Mouse (Mus musculus): ENCODE data around the gene Dapk1. TPM values are rescaled to one million over a fixed set of nuclear protein-coding genes. Genes with fewer than 3 reads are reported as not detected.

The Dapk1 gene
- polyA plus RNA-seq, 1 experiment: 0.05 TPM

GRCm38 (mm10) chr13:60612160-60612559 is 10.4 kb downstream of the Dapk1 start:
- peaks cover 2% of the 10 kb centered on the region; the same call in 1 of the 2 replicates for H3K4me1 ChIP-seq (ENCODE audit: control insufficient read depth)

GRCm38 (mm10) chr13:60614154-60614553 is 12.4 kb downstream of the Dapk1 start:
- Histone ChIP-seq H3K36me3 (ENCODE audit: control insufficient read depth) (peaks cover 2% of the 10 kb centered on the region; the same call in 1 of the 2 replicates), H3K27me3 (ENCODE audit: control insufficient read depth) (no peaks in the 10 kb centered on the region), H3K4me1 (ENCODE audit: control insufficient read depth) (peaks cover 19% of the 10 kb centered on the region), H3K4me3 (replicated peaks) (no peak overlapping the region), H3K9me3 (ENCODE audit: control insufficient read depth, low read length) (no peaks in the 10 kb centered on the region)
- TF ChIP-seq TAL1 (IDR thresholded peaks at IDR 0.05; ENCODE audit: low read length) (no peak), GATA1 (IDR thresholded peaks at IDR 0.05; ENCODE audit: low read length) (no peak)

More at GRCm38 (mm10) chr13:60612160-60612559, 10.4 kb downstream of the Dapk1 start:
- H3K36me3 ChIP-seq (ENCODE audit: control insufficient read depth): peaks cover 2% of the 10 kb centered on the region; the same call in 1 of the 2 replicates
- TF ChIP-seq GATA1 (IDR thresholded peaks at IDR 0.05; ENCODE audit: low read length) (no peak), TAL1 (IDR thresholded peaks at IDR 0.05; ENCODE audit: low read length) (no peak)
- no peak overlapping the region for H3K4me3 ChIP-seq (replicated peaks)
- no peaks in the 10 kb centered on the region for H3K9me3 ChIP-seq (ENCODE audit: control insufficient read depth, low read length)
- H3K27me3 ChIP-seq (ENCODE audit: control insufficient read depth): no peaks in the 10 kb centered on the region

DNA sequence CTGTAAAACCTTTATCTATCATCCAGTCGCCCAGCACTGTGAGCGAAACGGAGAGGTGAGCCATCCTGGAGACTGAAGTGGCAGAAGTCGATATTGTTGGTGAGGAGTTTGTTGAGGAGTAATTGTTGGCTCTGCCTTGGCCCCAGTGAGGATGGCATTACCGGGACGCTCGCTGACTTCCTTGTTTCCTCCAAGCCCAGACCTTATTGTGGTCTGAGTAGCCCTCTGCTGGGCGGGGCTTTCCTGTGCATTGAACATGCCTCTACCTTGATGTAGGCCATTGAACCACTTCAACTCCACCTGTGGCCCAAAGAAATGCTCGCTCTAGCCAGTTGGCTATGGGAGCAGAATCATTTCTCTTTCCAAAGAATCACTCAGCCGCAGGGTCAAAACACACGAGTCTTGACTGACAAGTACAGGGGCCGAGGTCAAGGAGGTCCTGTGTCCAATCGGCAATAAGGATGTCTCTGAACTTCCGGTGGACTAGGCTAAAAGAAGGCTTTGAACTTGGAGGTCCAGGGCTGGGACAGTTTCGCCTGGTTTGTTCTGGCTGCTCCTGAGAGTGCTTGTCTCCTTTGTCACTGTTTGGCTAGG is 13.4 kb downstream of the Dapk1 start:
- Histone ChIP-seq H3K4me3 (replicated peaks) (no peak overlapping the region), H3K36me3 (ENCODE audit: control insufficient read depth) (peaks cover 2% of the 10 kb centered on the region; the same call in 1 of the 2 replicates), H3K27me3 (ENCODE audit: control insufficient read depth) (no peaks in the 10 kb centered on the region), H3K4me1 (ENCODE audit: control insufficient read depth) (peaks cover 28% of the 10 kb centered on the region), H3K9me3 (ENCODE audit: control insufficient read depth, low read length) (no peaks in the 10 kb centered on the region)
- TF ChIP-seq TAL1 (IDR thresholded peaks at IDR 0.05; ENCODE audit: low read length): no peak
- TF ChIP-seq GATA1 (IDR thresholded peaks at IDR 0.05; ENCODE audit: low read length): no peak

GRCm38 (mm10) chr13:60616036-60616435 is 14.3 kb downstream of the Dapk1 start:
- Histone ChIP-seq H3K4me3 (replicated peaks) (no peak overlapping the region), H3K36me3 (ENCODE audit: control insufficient read depth) (peaks cover 2% of the 10 kb centered on the region; the same call in 1 of the 2 replicates), H3K27me3 (ENCODE audit: control insufficient read depth) (no peaks in the 10 kb centered on the region), H3K9me3 (ENCODE audit: control insufficient read depth, low read length) (no peaks in the 10 kb centered on the region), H3K4me1 (ENCODE audit: control insufficient read depth) (peaks cover 31% of the 10 kb centered on the region)
- no peak for TF ChIP-seq TAL1 (IDR thresholded peaks at IDR 0.05; ENCODE audit: low read length)
- TF ChIP-seq GATA1 (IDR thresholded peaks at IDR 0.05; ENCODE audit: low read length): no peak

DNA sequence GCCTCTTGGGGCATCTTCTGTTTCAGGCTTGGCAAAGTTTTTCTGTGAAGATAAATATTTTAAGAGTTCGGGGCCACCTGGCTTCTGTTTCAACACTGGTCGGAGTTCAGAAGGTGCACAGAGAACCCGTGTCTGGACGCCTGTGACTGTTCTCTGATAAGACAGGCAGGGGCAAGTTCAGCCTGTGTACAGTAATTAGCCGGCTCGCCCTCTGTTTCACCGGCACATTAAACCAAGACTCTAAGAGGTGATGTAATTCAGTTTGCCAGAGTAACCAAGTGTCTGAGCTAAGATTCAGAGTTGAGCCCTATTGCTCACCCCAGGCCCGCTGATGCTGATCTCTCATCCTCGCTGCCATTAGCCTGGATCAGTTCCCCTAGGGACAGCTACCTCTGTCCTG is 16.5 kb downstream of the Dapk1 start:
- no peaks in the 10 kb centered on the region; the same call in 1 of the 2 replicates for H3K36me3 ChIP-seq (ENCODE audit: control insufficient read depth)
- H3K4me3 ChIP-seq (replicated peaks): no peak overlapping the region
- no peaks in the 10 kb centered on the region for H3K9me3 ChIP-seq (ENCODE audit: control insufficient read depth, low read length)
- peaks cover 31% of the 10 kb centered on the region for H3K4me1 ChIP-seq (ENCODE audit: control insufficient read depth)
- TF ChIP-seq TAL1 (IDR thresholded peaks at IDR 0.05; ENCODE audit: low read length) (no peak), GATA1 (IDR thresholded peaks at IDR 0.05; ENCODE audit: low read length) (no peak)
- H3K27me3 ChIP-seq (ENCODE audit: control insufficient read depth): no peaks in the 10 kb centered on the region

GRCm38 (mm10) chr13:60619723-60620122 is 18.0 kb downstream of the Dapk1 start:
- TF ChIP-seq TAL1 (IDR thresholded peaks at IDR 0.05; ENCODE audit: low read length) (no peak), GATA1 (IDR thresholded peaks at IDR 0.05; ENCODE audit: low read length) (no peak)
- H3K4me3 ChIP-seq (replicated peaks): no peak overlapping the region

DNA sequence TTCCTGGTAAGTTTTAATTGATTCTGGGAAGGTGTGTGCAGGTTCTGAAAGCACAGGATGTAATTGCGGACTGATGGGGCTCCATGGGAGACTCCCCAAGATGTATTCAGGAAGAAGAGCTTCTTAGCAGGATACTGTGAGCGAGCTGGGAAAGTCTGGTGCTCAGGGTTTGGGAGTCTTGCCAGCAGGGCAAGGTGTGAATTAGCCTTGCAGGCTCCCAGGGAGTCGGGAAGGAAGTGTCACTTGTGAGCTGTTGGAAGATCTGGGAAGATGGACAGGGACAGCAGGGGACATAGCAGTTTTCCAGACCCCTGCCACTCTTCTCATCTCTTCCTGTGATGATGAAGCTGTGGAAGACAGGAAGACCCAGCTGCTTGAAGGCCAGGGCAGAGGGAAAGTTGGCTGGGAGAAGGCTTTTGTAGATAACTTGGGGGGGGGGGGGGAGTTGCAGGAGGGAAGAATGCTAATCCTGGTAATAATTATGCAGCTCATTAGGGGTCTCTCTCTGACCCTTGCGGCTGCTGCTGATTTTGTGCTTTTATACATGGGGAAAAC is 19.7 kb downstream of the Dapk1 start:
- Histone ChIP-seq H3K4me3 (replicated peaks) (no peak overlapping the region), H3K4me1 (ENCODE audit: control insufficient read depth) (peaks cover 31% of the 10 kb centered on the region), H3K36me3 (ENCODE audit: control insufficient read depth) (no peaks in the 10 kb centered on the region), H3K9me3 (ENCODE audit: control insufficient read depth, low read length) (no peaks in the 10 kb centered on the region), H3K27me3 (ENCODE audit: control insufficient read depth) (no peaks in the 10 kb centered on the region)
- TF ChIP-seq TAL1 (IDR thresholded peaks at IDR 0.05; ENCODE audit: low read length) (no peak), GATA1 (IDR thresholded peaks at IDR 0.05; ENCODE audit: low read length) (no peak)

More at GRCm38 (mm10) chr13:60619723-60620122, 18.0 kb downstream of the Dapk1 start:
- H3K4me1 ChIP-seq (ENCODE audit: control insufficient read depth): peaks cover 31% of the 10 kb centered on the region
- H3K27me3 ChIP-seq (ENCODE audit: control insufficient read depth): no peaks in the 10 kb centered on the region
- H3K9me3 ChIP-seq (ENCODE audit: control insufficient read depth, low read length): no peaks in the 10 kb centered on the region
- no peaks in the 10 kb centered on the region; the same call in 1 of the 2 replicates for H3K36me3 ChIP-seq (ENCODE audit: control insufficient read depth)

GRCm38 (mm10) chr13:60625581-60625980 is 23.8 kb downstream of the Dapk1 start:
- TF ChIP-seq GATA1 (IDR thresholded peaks at IDR 0.05; ENCODE audit: low read length) (no peak), TAL1 (IDR thresholded peaks at IDR 0.05; ENCODE audit: low read length) (no peak)
- H3K4me3 ChIP-seq (replicated peaks): no peak overlapping the region
- no peaks in the 10 kb centered on the region for H3K27me3 ChIP-seq (ENCODE audit: control insufficient read depth)
- peaks cover under 1% of the 10 kb centered on the region; the same call in 1 of the 2 replicates for H3K4me1 ChIP-seq (ENCODE audit: control insufficient read depth)
- no peaks in the 10 kb centered on the region for H3K36me3 ChIP-seq (ENCODE audit: control insufficient read depth)
- H3K9me3 ChIP-seq (ENCODE audit: control insufficient read depth, low read length): no peaks in the 10 kb centered on the region

DNA sequence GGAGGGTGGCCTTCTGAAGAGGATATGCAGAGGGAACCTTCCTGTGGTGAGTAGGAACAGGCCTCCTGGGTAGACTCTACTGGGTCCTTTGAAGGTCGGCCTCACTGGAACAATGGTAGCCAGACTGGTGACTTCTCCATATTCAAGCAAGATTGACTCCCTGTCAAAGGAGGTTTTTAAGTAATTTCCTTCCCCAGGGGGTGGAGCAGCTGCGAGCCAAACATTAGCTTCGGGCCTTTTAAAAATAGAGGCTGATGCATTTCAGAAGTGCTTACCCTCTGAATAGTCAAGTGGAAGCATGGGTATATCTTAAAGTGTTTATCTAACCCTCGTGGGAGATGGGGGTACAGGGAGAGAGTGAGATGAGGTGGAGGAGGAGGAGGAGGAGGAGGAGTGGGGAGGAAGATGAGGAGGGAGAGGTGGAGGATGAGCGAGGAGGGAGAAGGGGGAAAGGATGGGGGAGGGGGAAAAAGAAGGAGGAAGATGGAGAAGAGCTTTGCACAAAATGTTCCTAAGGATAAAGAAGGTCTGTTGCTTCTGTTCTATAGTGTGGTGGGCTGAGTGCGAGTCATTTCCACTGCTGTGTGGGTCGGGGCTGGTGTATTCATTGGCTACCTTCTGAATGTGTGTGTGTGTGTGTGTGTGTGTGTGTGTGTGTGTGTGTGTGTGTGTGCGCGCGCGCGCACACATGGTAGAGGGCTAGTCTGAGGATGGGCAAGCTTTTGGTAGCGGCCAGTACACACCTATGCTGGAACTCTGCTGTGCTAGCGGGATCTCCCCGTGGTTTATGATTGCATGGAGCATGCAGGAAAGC is 26.3 kb downstream of the Dapk1 start:
- no peak overlapping the region for H3K4me3 ChIP-seq (replicated peaks)
- H3K4me1 ChIP-seq (ENCODE audit: control insufficient read depth): no peaks in the 10 kb centered on the region
- H3K27me3 ChIP-seq (ENCODE audit: control insufficient read depth): no peaks in the 10 kb centered on the region
- TF ChIP-seq TAL1 (IDR thresholded peaks at IDR 0.05; ENCODE audit: low read length): no peak
- TF ChIP-seq GATA1 (IDR thresholded peaks at IDR 0.05; ENCODE audit: low read length): no peak
- H3K9me3 ChIP-seq (ENCODE audit: control insufficient read depth, low read length): no peaks in the 10 kb centered on the region
- no peaks in the 10 kb centered on the region for H3K36me3 ChIP-seq (ENCODE audit: control insufficient read depth)

Measured in erythroblast, embryonic 14.5 days (primary cell).